Mouse (Mus musculus): ENCODE measurements at regions not wholly inside any gene's neighbourhood (a gene's known extent, or its start where the extent isn't known, plus 50 kb on each side); places are given as distances from the start of the nearest gene placed in this dataset.

DNA sequence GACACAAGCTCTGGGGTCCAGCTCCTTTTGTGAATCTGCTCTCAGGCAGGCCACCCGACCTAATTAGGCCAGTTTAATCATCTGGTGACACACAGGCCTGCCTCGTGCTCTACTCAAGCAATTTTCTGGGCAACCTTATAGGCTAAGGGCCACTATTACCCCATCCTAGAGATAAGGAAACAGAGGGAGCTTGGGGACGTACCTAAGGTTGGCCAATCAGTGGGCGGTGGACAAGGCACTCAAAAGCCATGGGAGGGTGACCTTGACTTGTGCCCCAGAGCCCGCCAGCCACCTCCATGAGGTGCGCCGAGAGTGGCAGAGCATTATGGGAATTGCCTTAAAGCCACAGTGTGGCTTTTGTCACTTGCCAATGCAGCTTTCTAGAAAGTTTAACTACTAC is 131.9 kb upstream of the Klf14 start:
- H3K9ac ChIP-seq (ENCODE audit: low read depth, poor library complexity, severe bottlenecking), result no peak overlapping the region
- no peaks in the 10 kb centered on the region; the same call in 1 of the 2 replicates for H3K9me3 ChIP-seq (replicated peaks; ENCODE audit: control insufficient read depth, insufficient read depth, low read length, poor library complexity, severe bottlenecking)
- H3K4me1 ChIP-seq (ENCODE audit: control insufficient read depth, insufficient read depth, low read length), result no peaks in the 10 kb centered on the region
- no peaks in the 10 kb centered on the region for H3K36me3 ChIP-seq (ENCODE audit: control insufficient read depth, insufficient read depth, low read length, poor library complexity, severe bottlenecking)
- H3K27ac ChIP-seq (ENCODE audit: insufficient read depth, low read length), result no peak overlapping the region
- H3K4me3 ChIP-seq (ENCODE audit: low read depth, low read length), result no peak overlapping the region
- no peak for TF ChIP-seq CTCF (IDR thresholded peaks at IDR 0.05; ENCODE audit: low read depth, low read length)
- TF ChIP-seq EP300 (IDR thresholded peaks at IDR 0.05; ENCODE audit: insufficient read depth, low read depth, low read length), result no peak
- TF ChIP-seq POLR2A (IDR thresholded peaks at IDR 0.05; ENCODE audit: insufficient read depth, low read length), result no peak
- no peaks in the 10 kb centered on the region for H3K27me3 ChIP-seq (ENCODE audit: control insufficient read depth, insufficient read depth, low read length, poor library complexity, severe bottlenecking)

- TF ChIP-seq POLR2A (IDR thresholded peaks at IDR 0.05; ENCODE audit: insufficient read depth, low read length) (no peak), EP300 (IDR thresholded peaks at IDR 0.05; ENCODE audit: insufficient read depth, low read depth, low read length) (no peak), CTCF (IDR thresholded peaks at IDR 0.05; ENCODE audit: low read depth, low read length) (no peak)
- no peaks in the 10 kb centered on the region for H3K36me3 ChIP-seq (ENCODE audit: control insufficient read depth, insufficient read depth, low read length, poor library complexity, severe bottlenecking)
- no peak overlapping the region for H3K27ac ChIP-seq (ENCODE audit: insufficient read depth, low read length)
- H3K4me3 ChIP-seq (ENCODE audit: low read depth, low read length), result no peak overlapping the region
- no peaks in the 10 kb centered on the region for H3K27me3 ChIP-seq (ENCODE audit: control insufficient read depth, insufficient read depth, low read length, poor library complexity, severe bottlenecking)
- H3K9ac ChIP-seq (ENCODE audit: low read depth, poor library complexity, severe bottlenecking), result no peak overlapping the region
- H3K9me3 ChIP-seq (replicated peaks; ENCODE audit: control insufficient read depth, insufficient read depth, low read length, poor library complexity, severe bottlenecking), result no peaks in the 10 kb centered on the region; the same call in 1 of the 2 replicates
- no peaks in the 10 kb centered on the region for H3K4me1 ChIP-seq (ENCODE audit: control insufficient read depth, insufficient read depth, low read length)
Measured at GRCm38 (mm10) chr6:31092324-31092723, 133.4 kb upstream of the Klf14 start.

GRCm38 (mm10) chr6:31092760-31093159 is 133.9 kb upstream of the Klf14 start:
- H3K27me3 ChIP-seq (ENCODE audit: control insufficient read depth, insufficient read depth, low read length, poor library complexity, severe bottlenecking), result no peaks in the 10 kb centered on the region
- no peaks in the 10 kb centered on the region for H3K4me1 ChIP-seq (ENCODE audit: control insufficient read depth, insufficient read depth, low read length)
- H3K9me3 ChIP-seq (replicated peaks; ENCODE audit: control insufficient read depth, insufficient read depth, low read length, poor library complexity, severe bottlenecking), result no peaks in the 10 kb centered on the region; the same call in 1 of the 2 replicates
- no peak overlapping the region for H3K4me3 ChIP-seq (ENCODE audit: low read depth, low read length)
- no peak for TF ChIP-seq CTCF (IDR thresholded peaks at IDR 0.05; ENCODE audit: low read depth, low read length)
- no peak for TF ChIP-seq EP300 (IDR thresholded peaks at IDR 0.05; ENCODE audit: insufficient read depth, low read depth, low read length)
- TF ChIP-seq POLR2A (IDR thresholded peaks at IDR 0.05; ENCODE audit: insufficient read depth, low read length), result no peak
- H3K27ac ChIP-seq (ENCODE audit: insufficient read depth, low read length), result no peak overlapping the region
- no peak overlapping the region for H3K9ac ChIP-seq (ENCODE audit: low read depth, poor library complexity, severe bottlenecking)
- no peaks in the 10 kb centered on the region for H3K36me3 ChIP-seq (ENCODE audit: control insufficient read depth, insufficient read depth, low read length, poor library complexity, severe bottlenecking)

DNA sequence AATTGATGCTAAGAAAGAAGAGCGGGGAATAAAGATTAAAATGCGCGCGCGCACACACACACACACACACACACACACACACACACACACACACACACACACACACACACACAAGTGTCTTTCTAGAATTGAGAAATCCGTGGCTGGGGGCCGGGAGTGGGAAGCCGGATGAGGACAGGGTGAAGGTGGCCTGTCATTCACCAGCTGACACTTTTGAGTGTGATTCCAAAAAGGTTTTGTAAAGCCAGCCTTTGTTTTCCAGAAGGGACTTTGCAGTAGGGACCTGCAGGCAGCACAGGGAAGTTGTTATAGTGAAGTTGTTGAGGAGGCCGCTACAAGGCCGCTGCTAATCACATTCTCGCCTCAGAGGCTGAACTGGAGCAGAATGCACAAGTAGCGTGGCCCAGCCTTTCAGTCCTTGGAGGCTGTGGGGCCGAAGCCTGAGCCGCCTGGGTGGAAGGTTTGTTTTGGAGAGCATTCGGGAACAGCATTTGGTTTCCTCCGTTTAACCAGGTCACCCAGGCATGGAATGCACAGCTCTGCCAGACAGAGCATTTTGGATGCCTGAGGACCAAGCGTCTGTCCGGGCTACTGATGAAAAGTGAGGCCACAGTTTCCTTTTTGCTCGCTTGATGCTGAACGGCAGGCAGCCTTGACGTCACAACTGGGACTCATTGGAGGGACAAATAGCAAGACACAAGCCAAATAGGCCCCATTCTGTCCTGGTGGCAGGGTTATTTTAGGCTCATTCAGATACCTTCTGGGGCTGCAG is 137.3 kb upstream of the Klf14 start:
- Histone ChIP-seq H3K36me3 (ENCODE audit: control insufficient read depth, insufficient read depth, low read length, poor library complexity, severe bottlenecking) (no peaks in the 10 kb centered on the region), H3K9me3 (replicated peaks; ENCODE audit: control insufficient read depth, insufficient read depth, low read length, poor library complexity, severe bottlenecking) (no peaks in the 10 kb centered on the region; the same call in 1 of the 2 replicates), H3K4me3 (ENCODE audit: low read depth, low read length) (no peak overlapping the region), H3K9ac (ENCODE audit: low read depth, poor library complexity, severe bottlenecking) (no peak overlapping the region), H3K27me3 (ENCODE audit: control insufficient read depth, insufficient read depth, low read length, poor library complexity, severe bottlenecking) (no peaks in the 10 kb centered on the region), H3K27ac (ENCODE audit: insufficient read depth, low read length) (no peak overlapping the region), H3K4me1 (ENCODE audit: control insufficient read depth, insufficient read depth, low read length) (no peaks in the 10 kb centered on the region)
- TF ChIP-seq CTCF (IDR thresholded peaks at IDR 0.05; ENCODE audit: low read depth, low read length) (no peak), POLR2A (IDR thresholded peaks at IDR 0.05; ENCODE audit: insufficient read depth, low read length) (no peak), EP300 (IDR thresholded peaks at IDR 0.05; ENCODE audit: insufficient read depth, low read depth, low read length) (no peak)

GRCm38 (mm10) chr6:31096787-31097186 is 137.9 kb upstream of the Klf14 start:
- Histone ChIP-seq H3K4me3 (ENCODE audit: low read depth, low read length) (no peak overlapping the region), H3K9ac (ENCODE audit: low read depth, poor library complexity, severe bottlenecking) (no peak overlapping the region), H3K27ac (ENCODE audit: insufficient read depth, low read length) (no peak overlapping the region), H3K27me3 (ENCODE audit: control insufficient read depth, insufficient read depth, low read length, poor library complexity, severe bottlenecking) (no peaks in the 10 kb centered on the region), H3K36me3 (ENCODE audit: control insufficient read depth, insufficient read depth, low read length, poor library complexity, severe bottlenecking) (no peaks in the 10 kb centered on the region), H3K4me1 (ENCODE audit: control insufficient read depth, insufficient read depth, low read length) (no peaks in the 10 kb centered on the region), H3K9me3 (replicated peaks; ENCODE audit: control insufficient read depth, insufficient read depth, low read length, poor library complexity, severe bottlenecking) (no peaks in the 10 kb centered on the region; the same call in 1 of the 2 replicates)
- TF ChIP-seq EP300 (IDR thresholded peaks at IDR 0.05; ENCODE audit: insufficient read depth, low read depth, low read length), result no peak
- TF ChIP-seq CTCF (IDR thresholded peaks at IDR 0.05; ENCODE audit: low read depth, low read length), result no peak
- no peak for TF ChIP-seq POLR2A (IDR thresholded peaks at IDR 0.05; ENCODE audit: insufficient read depth, low read length)

GRCm38 (mm10) chr6:31097254-31097653 is 138.4 kb upstream of the Klf14 start:
- no peak overlapping the region for H3K27ac ChIP-seq (ENCODE audit: insufficient read depth, low read length)

More at GRCm38 (mm10) chr6:31097254-31097653, 138.4 kb upstream of the Klf14 start:
- no peak for TF ChIP-seq POLR2A (IDR thresholded peaks at IDR 0.05; ENCODE audit: insufficient read depth, low read length)
- TF ChIP-seq CTCF (IDR thresholded peaks at IDR 0.05; ENCODE audit: low read depth, low read length), result no peak
- no peak for TF ChIP-seq EP300 (IDR thresholded peaks at IDR 0.05; ENCODE audit: insufficient read depth, low read depth, low read length)
- no peak overlapping the region for H3K9ac ChIP-seq (ENCODE audit: low read depth, poor library complexity, severe bottlenecking)
- no peaks in the 10 kb centered on the region for H3K27me3 ChIP-seq (ENCODE audit: control insufficient read depth, insufficient read depth, low read length, poor library complexity, severe bottlenecking)
- H3K4me3 ChIP-seq (ENCODE audit: low read depth, low read length), result no peak overlapping the region
- H3K9me3 ChIP-seq (replicated peaks; ENCODE audit: control insufficient read depth, insufficient read depth, low read length, poor library complexity, severe bottlenecking), result no peaks in the 10 kb centered on the region; the same call in 1 of the 2 replicates
- no peaks in the 10 kb centered on the region for H3K36me3 ChIP-seq (ENCODE audit: control insufficient read depth, insufficient read depth, low read length, poor library complexity, severe bottlenecking)
- no peaks in the 10 kb centered on the region for H3K4me1 ChIP-seq (ENCODE audit: control insufficient read depth, insufficient read depth, low read length)
